Comparison of ENCODE assay signal across 8 mouse cellular contexts in genomic region chr11:114684627-114685373, GRCm38 (mm10). TPM values are rescaled to one million over a fixed set of nuclear protein-coding genes. Genes with fewer than 3 reads are reported as not detected.
A peak's percentile ranks its signal among the peaks of the same experiment; 100 is the strongest.
DNase-seq lines count a peak whose midpoint lies in the region; ATAC-seq lines count a peak whose summit lies in the region.

No protein-coding gene starts in this region.

- no peak for ATAC-seq in kidney, embryonic 15.5 days (replicated peaks; ENCODE audit: low FRiP score)
- no peak for ATAC-seq in neural tube, embryonic 11.5 days (ENCODE audit: insufficient read depth, low FRiP score, low TSS enrichment)

- no peak overlapping the region for H3K4me3 ChIP-seq in kidney, embryonic 15.5 days (replicated peaks)
- H3K4me3 ChIP-seq in neural tube, embryonic 11.5 days (ENCODE audit: low read depth, low read length): no peak overlapping the region

- 66% methylated on average over 14 of the region's 14 CpGs for WGBS in kidney, embryonic 15.5 days
- 70% methylated on average over 14 of the region's 14 CpGs for WGBS in neural tube, embryonic 11.5 days

- H3K27ac ChIP-seq in kidney, embryonic 15.5 days: no peak overlapping the region
- 0 out of 2 replicates have a peak overlapping the region, but pooled peaks have one; percentile 17 for H3K27ac ChIP-seq in neural tube, embryonic 11.5 days (ENCODE audit: low read depth, low read length)

- no peaks in the 10 kb centered on the region for H3K9me3 ChIP-seq in kidney, embryonic 15.5 days (replicated peaks)
- H3K9me3 ChIP-seq in neural tube, embryonic 11.5 days (ENCODE audit: control insufficient read depth, low read length): no peaks in the 10 kb centered on the region

- no peaks in the 10 kb centered on the region for H3K27me3 ChIP-seq in kidney, embryonic 15.5 days
- H3K27me3 ChIP-seq in neural tube, embryonic 11.5 days (ENCODE audit: control insufficient read depth, insufficient read depth, low read length): no peaks in the 10 kb centered on the region

- no peaks in the 10 kb centered on the region; the same call in 1 of the 2 replicates for H3K36me3 ChIP-seq in kidney, embryonic 15.5 days
- no peaks in the 10 kb centered on the region for H3K36me3 ChIP-seq in neural tube, embryonic 11.5 days (ENCODE audit: control insufficient read depth, insufficient read depth, low read length)

- no peak overlapping the region for H3K9ac ChIP-seq in kidney, embryonic 15.5 days
- no peak overlapping the region for H3K9ac ChIP-seq in neural tube, embryonic 11.5 days (ENCODE audit: low read length)

- peaks cover 45% of the 10 kb centered on the region for H3K4me1 ChIP-seq in kidney, embryonic 15.5 days
- peaks cover 4% of the 10 kb centered on the region for H3K4me1 ChIP-seq in neural tube, embryonic 11.5 days (ENCODE audit: control insufficient read depth, insufficient read depth, low read length)

- H3K4me2 ChIP-seq in kidney, embryonic 15.5 days: no peak overlapping the region
- H3K4me2 ChIP-seq in neural tube, embryonic 11.5 days (ENCODE audit: low read depth): no peak overlapping the region

- DNase-seq in kidney, adult 11 months: peak; percentile 82
- peak; percentile 100 for DNase-seq in cerebellum, adult 9-10 months
- peak; percentile 66 for DNase-seq in kidney, postnatal 10 days
- no peak for DNase-seq in neural tube, embryonic 11.5 days (ENCODE audit: low spot score)
- DNase-seq in spleen, postnatal 10 days (ENCODE audit: low spot score in 2 of 2): no peak
- DNase-seq in right cerebral cortex, postnatal 4 days: no peak
- no peak for DNase-seq in frontal cortex, postnatal 25 days (ENCODE audit: low spot score in 2 of 2)

RNA-seq across cellular contexts. Expression of gene Ttyh2, which starts 9.6 kb away (rescaled TPM):
- 15.2 and 15.8 TPM in 2 replicates for polyA plus RNA-seq in kidney, embryonic 15.5 days (2015; fragmentation: Nextera tagmentation; extraction: Ambion mirVana)
- 20.6 and 24.6 TPM in 2 replicates for polyA plus RNA-seq in neural tube, embryonic 11.5 days (2014; fragmentation: Nextera tagmentation; extraction: Ambion mirVana)

RNA-seq across cellular contexts. Expression of gene Rpl38, which starts 16.5 kb away (rescaled TPM):
- polyA plus RNA-seq in kidney, embryonic 15.5 days (2015; fragmentation: Nextera tagmentation; extraction: Ambion mirVana): 1,080 and 1,196 TPM in 2 replicates
- polyA plus RNA-seq in neural tube, embryonic 11.5 days (2014; fragmentation: Nextera tagmentation; extraction: Ambion mirVana): 826 and 967 TPM in 2 replicates

RNA-seq across cellular contexts. Expression of gene Dnaic2, which starts 42.4 kb away (rescaled TPM):
- 0.41 and 0.56 TPM in 2 replicates for polyA plus RNA-seq in kidney, embryonic 15.5 days (2015; fragmentation: Nextera tagmentation; extraction: Ambion mirVana)
- 1.7 and 2.5 TPM in 2 replicates for polyA plus RNA-seq in neural tube, embryonic 11.5 days (2014; fragmentation: Nextera tagmentation; extraction: Ambion mirVana)

Comparison
In these comparisons a context has a peak if more than half of its experiments do, and no peak if none do; other contexts are left out.
1. DNase-seq: peak in kidney, adult 11 months (single experiment), cerebellum, adult 9-10 months (single experiment) and kidney, postnatal 10 days (single experiment); none in neural tube, embryonic 11.5 days (single experiment), spleen, postnatal 10 days (0 of 2), right cerebral cortex, postnatal 4 days (single experiment) and frontal cortex, postnatal 25 days (0 of 2).